Mouse (Mus musculus): ENCODE data around the gene Avpi1.

The Avpi1 gene

GRCm38 (mm10) chr19:42144541-42145167, 15.8 kb upstream of the Avpi1 start:
- DNase-seq (ENCODE audit: low spot score) = peak; percentile 89

DNA sequence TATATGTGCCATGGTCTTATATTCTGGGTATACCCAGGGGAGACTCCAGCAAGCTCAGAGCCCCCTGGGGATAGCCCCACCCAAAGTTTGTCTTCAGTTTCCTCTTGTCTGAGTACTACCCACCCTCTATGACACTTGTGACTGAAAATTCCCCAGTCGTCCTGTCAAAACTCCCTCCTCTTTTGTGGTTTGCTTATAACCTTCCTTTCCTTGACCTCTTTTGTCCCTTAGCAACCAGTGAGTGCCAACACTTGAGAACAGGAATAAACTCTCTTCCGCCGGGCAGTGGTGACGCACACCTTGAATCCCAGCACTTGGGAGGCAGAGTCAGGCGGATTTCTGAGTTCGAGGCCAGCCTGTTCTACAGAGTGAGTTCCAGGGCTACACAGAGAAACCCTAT, 15.2 kb upstream of the Avpi1 start:
- no peak for DNase-seq (ENCODE audit: low spot score)

DNA sequence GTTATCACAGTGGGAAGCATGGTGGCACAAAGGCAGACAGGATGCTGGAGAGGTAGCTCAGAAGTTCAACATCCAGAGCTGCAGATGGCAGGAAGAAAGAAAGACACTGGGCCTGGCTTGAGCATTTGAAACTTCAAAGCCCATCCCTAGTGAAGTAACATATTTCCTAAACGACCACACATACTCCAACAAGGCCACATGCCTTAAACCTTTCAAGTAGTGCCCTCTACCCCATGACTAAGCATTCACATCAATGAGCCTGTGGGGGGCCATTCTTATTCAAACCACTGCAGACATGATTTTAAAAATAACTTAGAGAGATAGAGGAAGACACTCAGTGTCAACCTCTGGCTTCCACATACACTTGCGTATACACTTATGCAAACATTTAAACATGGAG, 13.9 kb upstream of the Avpi1 start:
- no peak for DNase-seq (ENCODE audit: low spot score)

DNA sequence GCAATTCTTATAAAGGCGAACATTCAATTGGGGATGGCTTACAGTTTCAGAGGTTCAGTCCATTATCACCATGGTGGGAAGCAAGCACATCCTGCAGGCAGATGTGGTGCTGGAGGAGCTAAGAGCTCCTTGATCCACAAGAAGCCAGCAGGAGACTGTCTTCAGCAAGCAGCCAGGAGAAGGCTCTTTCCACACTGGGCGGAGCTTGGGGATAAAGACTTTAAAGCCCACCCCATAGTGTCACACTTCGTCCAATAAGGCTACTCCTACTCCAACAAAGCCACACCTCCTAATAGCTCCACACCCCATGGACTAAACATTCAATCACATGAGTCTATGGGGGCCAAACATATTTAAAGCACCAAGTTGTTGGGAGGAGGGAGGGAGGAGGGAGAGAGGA, 13.1 kb upstream of the Avpi1 start:
- no peak for DNase-seq (ENCODE audit: low spot score)

- no peak for DNase-seq (ENCODE audit: low spot score)
These were observed 11.1 kb upstream of the Avpi1 start for GRCm38 (mm10) chr19:42139724-42140517.

DNA sequence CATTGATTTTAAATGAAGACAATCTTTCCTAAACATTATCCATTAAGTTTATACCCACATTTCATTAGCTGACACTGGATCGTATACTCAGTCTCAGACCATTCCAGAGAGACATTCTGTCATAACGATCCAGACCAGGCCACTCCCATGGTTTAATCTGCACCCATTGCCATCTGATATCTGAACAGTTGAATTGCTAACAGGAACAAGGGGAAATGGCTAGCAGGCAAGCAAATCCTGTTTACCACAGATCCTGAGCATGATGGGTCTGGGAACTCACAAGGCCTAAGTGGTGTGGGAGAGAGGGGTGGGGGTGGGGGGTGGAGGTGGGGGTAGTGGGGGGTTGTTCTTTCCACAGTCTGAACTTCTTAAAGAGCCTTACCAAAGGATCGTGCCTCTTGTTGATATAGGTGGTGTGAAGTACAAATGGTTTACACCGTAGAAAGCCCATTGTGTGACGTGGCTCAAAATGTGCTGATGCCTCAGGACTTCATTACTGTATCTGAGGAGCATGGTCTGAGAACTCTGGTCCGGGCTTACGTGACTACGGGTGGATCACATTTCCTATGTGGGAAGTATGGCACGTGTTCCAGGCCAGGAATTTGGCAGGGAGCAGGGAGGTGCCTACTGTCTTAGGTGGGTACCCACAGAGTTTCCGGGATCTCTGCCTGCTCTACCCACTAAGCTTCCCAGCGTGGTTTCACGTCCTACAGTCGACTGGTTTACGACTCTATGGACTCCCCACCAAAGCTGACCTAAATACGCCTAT, 9.8 kb upstream of the Avpi1 start:
- no peak for DNase-seq (ENCODE audit: low spot score)

GRCm38 (mm10) chr19:42137167-42137672, 8.4 kb upstream of the Avpi1 start:
- no peak for DNase-seq (ENCODE audit: low spot score)

- DNase-seq (ENCODE audit: low spot score) = no peak
These were observed 7.3 kb upstream of the Avpi1 start for GRCm38 (mm10) chr19:42136126-42136525.

DNA sequence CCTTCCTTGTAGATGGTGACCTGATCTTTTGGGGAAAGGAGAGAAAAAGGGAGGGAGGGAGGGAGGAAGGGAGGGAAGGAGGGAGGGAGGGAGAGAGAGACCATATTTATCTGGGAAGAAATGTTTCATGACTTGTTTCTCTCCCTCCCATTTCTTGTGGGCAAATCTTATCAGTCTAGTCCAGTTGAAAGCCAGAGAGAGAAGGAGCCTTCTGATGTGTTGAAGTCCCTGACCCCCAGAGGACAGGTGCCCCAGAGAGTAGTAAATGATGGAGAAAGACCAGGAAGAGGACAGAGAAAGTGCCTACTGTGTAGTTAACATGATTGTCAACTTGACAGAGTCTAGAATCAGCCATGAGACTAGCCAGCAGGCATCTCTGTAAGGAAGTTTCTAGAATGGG, 6.2 kb upstream of the Avpi1 start:
- no peak for DNase-seq (ENCODE audit: low spot score)

DNA sequence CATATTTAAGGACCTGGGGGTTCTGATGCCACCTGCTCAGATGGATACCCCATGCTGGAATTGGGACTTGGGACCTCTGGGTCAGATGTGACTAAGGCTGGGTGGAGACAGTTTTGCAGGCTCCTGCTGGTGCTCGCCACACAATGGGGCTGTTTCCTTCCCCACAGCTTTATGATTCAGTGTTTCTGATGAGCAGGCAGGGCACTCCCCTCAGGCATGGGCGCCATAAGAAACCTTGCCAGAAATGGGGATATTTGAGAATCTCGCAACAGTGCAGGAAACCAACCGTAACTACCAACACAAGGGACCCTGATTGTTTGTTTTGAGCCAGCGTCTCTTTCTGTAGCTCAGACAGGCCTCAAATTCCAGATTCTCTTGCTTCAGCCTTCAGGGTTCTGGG, 2.2 kb upstream of the Avpi1 start:
- no peak for DNase-seq (ENCODE audit: low spot score)

DNA sequence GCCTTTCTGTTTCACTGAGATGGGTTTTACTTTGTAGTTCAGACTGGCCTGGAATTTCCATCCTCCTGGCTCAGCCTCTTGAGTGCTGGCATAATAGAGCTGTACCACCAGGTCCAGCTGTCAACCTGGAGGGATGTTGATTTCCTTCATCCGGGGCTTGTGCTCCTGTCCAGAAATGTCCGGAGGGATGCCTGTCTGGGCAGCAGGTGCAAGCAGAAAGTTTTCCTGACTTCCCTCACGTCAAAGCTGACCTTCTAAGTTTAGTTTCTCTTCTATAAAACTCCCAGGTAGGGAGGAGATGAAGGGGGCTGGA, 1.4 kb upstream of the Avpi1 start:
- no peak for DNase-seq (ENCODE audit: low spot score)

DNA sequence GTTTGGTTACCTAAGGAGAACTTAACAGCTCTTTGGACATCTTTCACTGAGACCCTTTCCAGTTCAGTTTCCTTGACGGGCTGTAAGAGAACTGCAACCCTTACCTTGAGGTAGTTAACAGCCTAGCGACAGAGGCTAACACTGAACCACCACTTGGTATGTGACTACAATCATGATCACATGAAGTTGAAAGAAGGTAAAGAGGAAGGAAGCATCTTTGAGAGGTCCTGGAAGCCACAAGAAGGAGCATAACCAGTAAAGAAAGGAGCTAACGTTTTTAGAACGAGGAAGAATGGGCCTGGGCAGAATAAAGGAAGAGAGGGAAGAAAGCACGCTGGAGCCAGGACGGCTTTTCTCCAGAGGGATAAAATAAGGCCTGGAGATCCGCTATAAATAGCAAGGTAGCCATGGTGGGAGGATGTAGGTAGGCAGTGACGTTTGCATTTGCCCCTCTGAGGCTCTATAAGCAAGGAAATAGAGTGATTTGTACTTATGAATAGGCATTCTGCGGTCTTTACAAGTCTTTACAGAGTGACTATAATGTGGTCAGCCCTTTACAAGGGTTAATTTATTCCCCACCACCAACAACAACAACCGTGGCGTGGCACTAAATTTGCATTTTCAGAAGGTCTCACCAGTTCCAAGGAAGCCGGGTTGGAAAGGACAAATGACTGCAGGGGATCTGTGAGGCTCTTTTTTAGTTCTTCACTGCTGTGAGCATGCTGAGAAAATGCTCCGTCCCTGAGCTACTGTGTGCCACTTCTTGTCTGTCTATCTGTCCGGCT, 842 bp upstream of the Avpi1 start:
- DNase-seq (ENCODE audit: low spot score) = no peak

DNA sequence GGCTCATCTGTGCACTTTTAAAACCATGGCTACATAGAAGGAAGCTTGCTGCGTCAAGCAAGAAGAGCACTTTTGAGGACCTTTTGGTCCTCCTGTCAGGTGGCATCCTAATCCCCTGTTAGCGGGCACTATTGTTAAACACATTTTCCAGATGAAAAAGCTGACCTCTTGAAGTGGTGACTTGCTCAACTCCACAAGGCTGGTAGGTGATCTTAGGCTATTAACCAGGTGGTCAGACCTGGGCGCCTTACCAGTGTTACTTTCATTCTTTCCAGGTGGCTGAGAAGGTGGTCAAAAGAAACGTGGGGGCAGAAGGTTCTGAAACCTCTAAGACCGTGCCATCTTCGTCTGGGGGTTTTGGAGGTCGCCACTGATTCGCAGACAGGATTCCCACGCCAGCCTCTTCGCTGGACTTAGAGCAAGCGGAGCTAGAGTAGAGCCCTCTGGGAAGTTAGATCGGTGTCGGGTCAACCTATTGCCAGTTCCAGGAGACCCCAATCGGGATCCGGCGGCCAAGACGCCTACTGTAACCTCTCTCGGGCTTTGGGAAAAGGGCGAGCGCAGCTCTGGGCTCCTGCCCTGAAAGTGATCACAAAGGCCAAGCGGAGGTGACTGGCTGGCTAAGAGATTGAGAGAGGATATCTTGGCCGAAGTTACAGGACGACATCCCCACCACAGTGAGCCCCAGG, 663 bp downstream of the Avpi1 start:
- DNase-seq (ENCODE audit: low spot score) = no peak

DNA sequence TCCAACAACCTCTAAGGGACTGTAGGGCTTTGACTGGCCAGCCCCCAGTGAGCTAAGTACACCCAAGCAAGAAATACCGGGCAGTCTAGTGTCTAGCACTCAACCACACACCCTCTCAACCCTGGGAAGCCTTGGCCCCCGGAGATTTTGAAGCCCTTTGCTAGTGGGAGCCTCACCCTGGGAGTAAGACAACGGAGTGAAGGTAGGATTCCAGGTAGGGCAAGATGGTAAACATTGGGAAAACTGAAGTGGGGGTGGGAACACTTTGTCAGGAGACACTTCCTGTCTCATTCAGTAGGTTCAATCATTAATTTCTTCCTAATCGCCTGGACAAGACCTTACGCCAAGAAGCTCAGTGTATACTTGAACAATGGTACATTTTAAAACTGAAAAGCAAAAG, 1.8 kb downstream of the Avpi1 start:
- no peak for DNase-seq (ENCODE audit: low spot score)

DNA sequence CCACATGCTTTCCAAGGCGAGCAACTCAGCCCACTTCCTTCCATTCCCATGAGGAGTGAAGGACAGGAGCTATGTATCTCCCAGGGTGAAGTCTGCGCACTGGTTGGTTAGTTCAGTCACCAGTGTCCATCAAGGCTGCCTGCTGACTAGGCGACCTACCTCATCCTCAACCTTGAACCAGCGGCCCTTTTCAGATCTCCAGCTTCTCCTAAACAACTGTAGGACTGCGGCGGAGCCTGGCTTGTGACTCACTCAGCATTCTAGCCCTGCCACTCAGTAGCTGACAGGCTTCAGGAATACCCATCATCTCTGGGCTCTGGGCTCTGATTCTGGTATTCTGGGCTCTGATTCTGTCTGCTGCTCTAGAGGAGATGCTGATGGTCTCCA, 2.6 kb downstream of the Avpi1 start:
- no peak for DNase-seq (ENCODE audit: low spot score)

DNA sequence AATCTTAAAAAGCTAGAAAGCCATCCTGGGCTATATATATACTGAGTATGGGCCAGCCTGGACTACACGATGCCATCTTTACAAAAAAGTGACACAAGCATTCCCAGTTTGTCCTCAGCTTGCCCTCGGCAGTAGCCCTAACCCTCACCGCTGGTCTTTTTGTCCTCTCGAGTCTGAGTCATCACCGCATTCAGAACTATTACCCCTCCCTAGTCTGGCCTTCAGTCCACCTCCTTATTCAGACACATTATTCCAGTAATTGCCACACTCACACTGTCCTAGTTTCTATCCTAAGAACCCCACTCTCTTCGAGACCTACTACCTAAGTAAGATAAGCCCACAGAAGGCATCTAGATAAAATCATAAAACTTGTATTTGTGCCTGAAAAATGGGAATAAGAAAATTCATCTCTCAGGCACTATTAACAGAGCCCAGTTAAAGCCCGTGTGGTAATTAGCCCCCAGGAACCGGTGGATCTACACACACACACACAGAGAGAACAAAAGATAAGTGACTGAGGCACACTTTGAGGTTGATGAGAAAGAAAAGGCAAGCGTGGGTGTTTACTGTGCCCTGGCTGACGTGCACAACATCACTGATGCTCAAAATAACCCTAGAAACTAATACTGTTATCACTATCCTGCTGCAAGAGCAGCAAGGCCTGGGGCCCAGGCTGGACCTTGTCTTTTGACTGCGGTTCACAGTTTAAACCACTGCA, 3.2 kb downstream of the Avpi1 start:
- no peak for DNase-seq (ENCODE audit: low spot score)

DNA sequence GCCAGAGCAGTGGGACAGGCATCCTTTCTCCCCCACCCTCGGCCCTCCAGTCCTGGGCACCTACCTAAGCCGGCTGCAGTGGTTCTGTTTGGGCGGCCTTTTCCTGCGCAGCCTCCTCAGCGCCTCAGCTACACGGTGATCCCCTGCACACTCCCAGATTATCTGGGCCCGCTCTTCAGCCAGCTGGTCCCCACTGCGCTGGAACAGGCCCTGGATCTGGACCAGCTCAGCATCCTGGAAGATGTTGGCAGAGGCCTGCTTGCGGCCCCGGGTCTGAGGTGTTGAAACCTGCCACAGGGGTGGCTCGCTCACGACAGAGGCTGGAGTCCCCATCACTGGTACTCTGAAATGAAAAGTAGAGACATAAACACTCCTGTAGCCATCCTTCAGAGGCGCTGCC, 4.2 kb downstream of the Avpi1 start:
- DNase-seq (ENCODE audit: low spot score) = no peak

- DNase-seq (ENCODE audit: low spot score) = no peak
These were observed 8.4 kb downstream of the Avpi1 start for GRCm38 (mm10) chr19:42120451-42120850.

GRCm38 (mm10) chr19:42118596-42118995, 10.3 kb downstream of the Avpi1 start:
- DNase-seq (ENCODE audit: low spot score) = no peak

DNA sequence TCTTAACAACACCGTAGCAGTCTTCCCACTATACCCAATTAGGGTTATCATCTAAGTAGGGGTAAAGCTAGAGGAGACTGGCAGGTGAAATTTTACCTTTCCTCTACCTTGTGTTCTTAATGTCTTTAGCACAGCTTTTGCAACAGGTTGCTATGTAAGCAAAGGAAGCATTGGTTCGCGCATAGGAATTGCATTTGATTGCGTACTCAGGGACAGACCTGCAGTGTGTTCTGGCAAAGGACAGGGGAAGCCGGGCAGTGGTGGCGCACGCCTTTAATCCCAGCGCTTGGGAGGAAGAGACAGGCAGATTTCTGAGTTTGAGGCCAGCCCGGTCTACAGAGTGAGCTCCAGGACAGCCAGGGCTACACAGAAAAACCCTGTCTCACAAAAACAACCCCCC, 10.7 kb downstream of the Avpi1 start:
- DNase-seq (ENCODE audit: low spot score) = no peak

- DNase-seq (ENCODE audit: low spot score) = no peak
These were observed 13.0 kb downstream of the Avpi1 start for GRCm38 (mm10) chr19:42115783-42116335.

Measured in urinary bladder, postnatal 25 days (tissue).